Mouse (Mus musculus) lung, postnatal 25 days (tissue): ENCODE data around the gene Hspb2.

Experiments used
- DNase-seq: peaks from one replicate; pipeline ENCODE4 v3.0.0; 2022; ENCODE audit warnings: low spot score

Hspb2 gene

GRCm38 (mm10) chr9:50711337-50711736 lies 40.8 kb downstream of the Hspb2 start:
- DNase-seq: no peak

- no peak for DNase-seq
Measured at GRCm38 (mm10) chr9:50709108-50709507, 43.0 kb downstream of the Hspb2 start.

DNA sequence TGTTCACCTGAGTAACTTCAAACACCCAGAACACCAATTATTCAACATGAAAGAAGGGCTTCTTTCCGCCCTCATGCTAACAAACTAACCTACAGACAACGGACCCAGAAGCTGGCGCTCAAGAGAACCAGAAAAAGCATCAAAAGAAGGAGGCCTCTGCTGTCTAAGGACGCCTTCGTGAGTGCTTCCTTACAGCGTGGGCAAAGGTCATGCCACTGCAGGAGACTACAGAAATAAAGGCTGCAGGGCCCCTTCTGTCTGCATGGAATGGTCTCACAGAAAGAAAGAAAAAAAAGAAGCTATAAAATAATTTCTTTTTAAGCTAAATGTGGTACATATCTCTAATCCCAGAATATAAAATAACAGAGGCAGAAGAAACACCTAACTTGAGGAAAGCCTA lies 47.2 kb downstream of the Hspb2 start:
- DNase-seq: no peak
